Mouse (Mus musculus): ENCODE measurements at regions not wholly inside any gene's neighbourhood (a gene's known extent, or its start where the extent isn't known, plus 50 kb on each side); places are given as distances from the start of the nearest gene placed in this dataset.

GRCm38 (mm10) chr17:48592457-48592856 lies 137.8 kb downstream of the Unc5cl start:
- DNase-seq (ENCODE audit: low spot score), result no peak

DNA sequence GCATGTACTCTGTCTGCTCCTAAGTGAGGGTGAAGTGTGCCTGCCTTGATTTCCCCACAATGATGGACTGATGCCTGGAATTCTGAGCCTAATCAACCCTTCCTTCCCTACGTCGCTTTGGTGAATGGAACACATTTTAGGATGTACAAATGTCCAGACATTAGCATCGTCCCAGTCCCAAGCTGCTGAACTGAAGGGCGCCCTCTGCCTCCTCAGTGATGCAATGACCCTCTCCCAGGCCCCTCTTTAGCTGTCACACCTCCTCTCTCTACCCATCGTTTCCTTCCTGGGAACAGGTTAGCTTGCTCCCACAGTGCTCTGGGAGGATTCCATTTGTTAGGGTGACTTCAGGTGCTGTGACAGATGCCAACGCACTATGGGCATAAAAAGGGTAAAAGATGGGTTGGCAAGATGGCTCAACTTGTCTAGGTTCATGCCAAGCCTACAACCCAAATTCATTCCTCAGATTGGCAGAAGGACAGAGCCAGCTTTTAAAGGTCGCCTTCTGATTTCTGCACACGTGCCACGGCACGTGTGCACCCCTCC lies 140.8 kb downstream of the Unc5cl start:
- DNase-seq (ENCODE audit: low spot score), result no peak

GRCm38 (mm10) chr17:48596406-48596805 lies 141.7 kb downstream of the Unc5cl start:
- DNase-seq (ENCODE audit: low spot score), result peak; percentile 5

DNA sequence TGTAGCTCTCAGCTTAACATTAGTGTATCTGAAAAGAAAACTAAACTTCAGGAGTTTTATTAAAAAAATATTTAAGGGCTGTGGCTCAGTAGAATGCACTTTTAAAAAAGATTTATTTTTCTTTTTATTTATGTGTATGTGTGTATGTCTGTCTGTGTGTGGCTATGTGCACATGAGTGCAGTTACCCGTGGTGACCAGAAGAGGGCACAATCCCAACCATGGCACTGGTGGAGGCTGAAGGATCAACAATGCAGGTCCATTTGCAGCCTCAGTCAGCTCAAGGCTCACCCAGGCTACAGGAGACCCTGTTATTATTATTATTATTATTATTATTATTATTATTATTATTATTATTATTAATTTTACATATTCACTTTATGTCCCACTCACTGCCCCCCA lies 142.6 kb downstream of the Unc5cl start:
- DNase-seq (ENCODE audit: low spot score), result no peak

GRCm38 (mm10) chr17:48598471-48599141 lies 143.9 kb downstream of the Unc5cl start:
- no peak for DNase-seq (ENCODE audit: low spot score)

DNA sequence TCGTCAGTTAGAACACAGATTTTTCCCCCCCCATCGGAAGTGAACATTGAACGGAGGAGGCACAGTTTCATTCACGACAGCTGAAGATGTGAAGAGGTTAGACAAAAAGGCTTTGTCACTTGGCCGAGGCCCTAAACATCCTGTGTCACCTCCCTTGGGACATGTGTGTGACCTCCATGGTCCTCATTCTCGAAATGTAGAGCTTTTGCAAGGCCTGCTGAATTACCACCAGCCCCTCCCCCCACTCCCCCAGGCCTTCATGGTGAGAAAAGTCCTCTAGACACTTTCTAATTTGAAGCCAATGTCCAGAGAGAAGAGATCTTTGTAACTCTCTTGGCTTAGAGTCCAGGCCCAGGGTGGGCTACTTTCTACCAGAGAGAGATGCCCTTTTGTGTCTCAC lies 145.5 kb downstream of the Unc5cl start:
- no peak for DNase-seq (ENCODE audit: low spot score)

DNA sequence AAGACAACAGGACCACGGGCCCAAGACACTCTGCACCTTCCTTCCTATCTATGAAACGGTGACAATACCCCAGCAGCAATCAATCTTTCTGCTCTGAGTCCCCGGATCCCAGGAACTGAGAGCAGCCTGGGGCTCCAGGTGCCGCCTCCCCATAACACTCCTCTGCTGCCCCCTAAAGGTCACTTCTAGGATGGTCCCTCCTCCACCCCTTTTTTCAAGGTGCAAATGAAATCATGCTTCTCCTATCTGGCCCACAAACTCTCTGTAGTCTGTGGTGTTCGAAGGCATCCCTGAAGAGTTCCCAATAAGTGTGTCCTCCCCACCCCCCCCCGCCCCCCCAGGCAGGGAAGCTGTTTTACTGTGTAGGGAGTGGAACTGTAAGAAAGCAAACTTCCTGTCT lies 147.9 kb downstream of the Unc5cl start:
- peak; percentile 37 for DNase-seq (ENCODE audit: low spot score)

GRCm38 (mm10) chr17:48606767-48607166 lies 152.1 kb downstream of the Unc5cl start:
- DNase-seq (ENCODE audit: low spot score), result no peak

DNA sequence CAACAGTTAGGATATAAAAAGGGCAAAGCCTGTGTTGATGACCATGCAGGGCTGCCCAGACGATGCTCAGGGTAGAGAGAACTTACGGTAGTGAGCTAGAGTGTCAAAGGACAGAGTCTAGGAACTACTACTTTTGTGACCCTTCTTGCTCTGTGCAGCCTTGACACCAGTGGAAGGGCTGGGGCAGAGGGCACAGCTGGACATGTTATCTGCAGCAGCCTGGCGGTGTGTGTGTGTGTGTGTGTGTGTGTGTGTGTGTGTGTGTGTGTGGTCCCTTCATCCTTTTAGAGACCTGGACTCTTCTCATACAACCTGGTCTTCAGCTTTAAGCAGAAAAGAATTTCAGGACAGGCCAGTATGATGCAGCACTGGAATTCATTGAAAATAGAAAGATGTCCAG lies 153.6 kb downstream of the Unc5cl start:
- no peak for DNase-seq (ENCODE audit: low spot score)

DNA sequence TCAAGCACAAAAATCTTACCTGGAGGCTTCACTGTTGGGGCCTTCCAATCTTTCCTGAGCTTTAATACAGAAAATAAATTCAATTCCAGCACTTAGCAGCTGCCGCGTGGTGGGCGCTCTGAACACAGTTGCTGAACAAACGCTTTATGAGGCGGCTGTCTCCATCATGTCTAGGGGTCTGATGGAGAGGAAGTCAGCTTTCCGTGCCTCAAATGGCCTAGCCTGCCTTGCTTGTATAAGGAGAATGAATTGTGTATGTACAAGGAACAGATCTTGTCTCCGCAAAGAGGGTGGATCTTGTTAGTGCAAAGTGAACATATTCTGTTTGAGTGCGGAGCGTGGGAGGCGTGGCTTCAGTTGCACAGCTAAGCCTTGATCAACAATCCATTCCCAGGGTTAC lies 155.4 kb downstream of the Unc5cl start:
- DNase-seq (ENCODE audit: low spot score), result no peak

DNA sequence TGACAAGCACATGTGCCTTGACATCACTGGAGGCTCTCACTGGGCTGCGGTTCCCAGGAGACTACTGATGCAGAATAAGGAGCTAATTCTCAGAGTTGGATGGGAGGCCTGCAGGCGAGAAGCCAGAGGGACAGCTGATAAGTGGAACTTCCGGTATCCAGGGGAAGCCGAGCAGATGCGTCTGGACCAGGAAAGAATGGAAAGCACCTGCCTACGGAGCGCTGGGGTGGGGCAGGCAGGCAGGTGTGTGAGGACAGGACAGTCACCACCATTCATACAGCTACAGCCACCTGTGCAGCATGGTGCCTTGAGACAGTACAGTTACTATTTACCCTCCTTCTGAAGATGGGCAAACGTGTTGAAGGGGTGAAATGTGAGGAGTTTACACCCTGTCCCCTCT lies 156.1 kb downstream of the Unc5cl start:
- DNase-seq (ENCODE audit: low spot score), result no peak

DNA sequence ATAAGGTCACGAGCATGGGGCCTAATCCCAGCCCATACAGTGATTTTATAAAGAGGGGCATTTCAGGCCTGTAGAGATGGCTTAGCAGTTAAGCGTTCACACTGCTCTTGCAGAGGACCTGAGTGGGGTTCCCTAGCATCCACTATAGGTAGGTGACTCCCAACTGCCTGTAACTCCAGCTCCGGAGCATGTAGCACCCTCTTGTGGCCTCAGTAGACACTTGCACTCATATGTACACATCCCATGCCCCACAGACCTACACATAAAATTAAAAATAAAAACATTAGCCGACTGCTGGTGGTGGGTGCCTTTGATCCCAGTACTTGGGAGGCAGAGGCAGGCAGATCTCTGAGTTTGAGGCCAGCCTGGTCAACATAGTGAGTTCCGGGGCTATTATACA lies 158.8 kb downstream of the Unc5cl start:
- DNase-seq (ENCODE audit: low spot score), result no peak

DNA sequence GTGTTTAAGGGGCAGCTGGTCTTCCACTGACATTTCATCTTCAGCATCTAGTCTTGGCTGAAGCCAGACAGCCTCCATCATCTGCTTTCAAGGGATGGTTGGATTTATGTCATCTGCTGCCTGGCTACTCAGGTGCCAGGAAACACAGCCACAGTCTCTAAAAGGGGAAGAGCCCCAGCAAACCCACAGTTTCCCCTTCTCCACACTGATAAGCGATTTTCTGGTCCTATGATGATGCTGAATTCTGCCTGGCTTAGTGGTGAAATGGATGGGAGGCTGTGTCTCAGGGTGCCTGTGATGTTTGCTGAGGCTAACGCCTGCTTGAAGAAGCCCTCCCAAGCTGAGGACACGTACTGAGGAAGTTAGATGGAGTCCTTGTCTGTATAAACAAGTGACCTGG lies 160.5 kb downstream of the Unc5cl start:
- no peak for DNase-seq (ENCODE audit: low spot score)

GRCm38 (mm10) chr17:48616205-48616604 lies 161.5 kb downstream of the Unc5cl start:
- no peak for DNase-seq (ENCODE audit: low spot score)

DNA sequence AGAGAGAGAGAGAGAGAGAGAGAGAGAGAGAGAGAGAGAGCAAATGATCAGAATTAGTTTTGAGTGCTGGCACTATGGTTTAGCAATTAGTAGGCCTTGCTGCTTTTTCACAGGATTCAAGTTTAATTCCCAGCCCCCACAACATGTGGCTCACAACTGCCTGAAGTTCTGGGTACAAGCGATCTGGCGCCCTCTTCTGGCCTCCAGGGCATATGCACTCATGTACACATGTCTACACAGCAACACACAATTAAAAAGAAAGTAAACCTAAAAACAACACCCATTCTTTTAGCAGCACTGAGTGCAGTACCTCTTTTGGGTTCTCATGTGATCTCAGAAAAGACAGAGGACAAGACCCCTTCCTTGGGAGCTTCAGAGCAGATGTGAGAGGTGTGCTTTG lies 166.2 kb downstream of the Unc5cl start:
- DNase-seq (ENCODE audit: low spot score), result no peak

- no peak for DNase-seq (ENCODE audit: low spot score)
Measured at GRCm38 (mm10) chr17:48621676-48622075, 167.0 kb downstream of the Unc5cl start.

GRCm38 (mm10) chr17:48624937-48625336 lies 170.2 kb downstream of the Unc5cl start:
- DNase-seq (ENCODE audit: low spot score), result no peak

DNA sequence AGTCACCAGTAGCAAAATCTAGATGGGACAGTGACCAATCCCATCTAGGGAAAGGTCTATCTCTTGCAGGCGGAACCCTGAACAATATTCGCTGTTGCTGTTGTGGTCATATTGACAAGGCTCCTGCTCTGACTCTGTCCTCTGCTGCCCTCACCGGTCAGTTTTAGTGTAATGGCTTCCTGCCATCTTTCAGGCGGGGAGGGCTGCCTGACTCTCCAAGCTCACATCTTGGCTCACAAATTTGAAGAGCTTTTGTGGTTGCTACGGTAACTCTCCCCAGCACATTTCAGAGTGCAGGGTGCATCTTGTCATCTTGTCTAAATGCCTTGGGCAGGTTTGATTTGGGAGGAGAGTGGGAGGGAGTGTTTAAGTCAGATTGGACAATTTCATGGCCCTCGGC lies 171.3 kb downstream of the Unc5cl start:
- DNase-seq (ENCODE audit: low spot score), result no peak

DNA sequence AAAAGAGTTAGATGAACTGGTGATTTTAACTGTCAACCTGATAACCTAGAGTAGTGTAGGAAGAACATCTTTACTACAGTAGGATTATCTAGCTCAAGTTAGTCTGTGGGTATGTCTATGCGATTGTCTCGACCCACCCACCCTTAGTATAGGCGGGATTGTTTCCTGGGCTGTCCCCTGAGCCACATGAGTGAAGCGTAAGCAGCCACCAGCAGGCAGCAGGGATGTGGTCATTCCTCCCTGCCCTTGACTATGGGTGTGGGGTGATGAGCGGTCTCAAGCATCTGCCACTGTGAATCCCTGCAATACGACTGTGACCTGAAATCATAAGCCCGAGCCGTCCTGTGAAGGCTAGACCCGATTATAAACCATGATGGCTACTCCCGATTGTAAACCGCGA lies 184.9 kb downstream of the Unc5cl start:
- DNase-seq (ENCODE audit: low spot score), result no peak

- no peak for DNase-seq (ENCODE audit: low spot score)
Measured at GRCm38 (mm10) chr17:48643533-48644019, 188.9 kb downstream of the Unc5cl start.

DNA sequence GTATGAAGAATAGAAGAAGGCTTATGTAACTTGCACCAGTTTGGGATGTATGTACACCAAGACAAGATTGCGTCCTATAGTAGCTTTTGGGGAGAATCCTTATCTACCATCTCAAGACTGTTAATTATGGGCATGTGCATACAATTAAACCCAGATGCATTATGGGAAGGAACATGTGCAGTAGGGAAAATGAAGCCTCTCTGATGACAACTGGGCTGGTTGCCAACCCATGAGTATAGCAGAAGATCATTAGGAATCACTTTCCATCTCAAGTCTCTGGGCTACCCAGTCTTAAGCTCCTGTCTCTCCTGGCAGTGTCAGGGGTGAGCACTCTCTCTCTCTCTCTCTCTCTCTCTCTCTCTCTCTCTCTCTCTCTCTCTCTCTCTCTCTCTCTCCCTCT lies 190.4 kb downstream of the Unc5cl start:
- DNase-seq (ENCODE audit: low spot score), result no peak

DNA sequence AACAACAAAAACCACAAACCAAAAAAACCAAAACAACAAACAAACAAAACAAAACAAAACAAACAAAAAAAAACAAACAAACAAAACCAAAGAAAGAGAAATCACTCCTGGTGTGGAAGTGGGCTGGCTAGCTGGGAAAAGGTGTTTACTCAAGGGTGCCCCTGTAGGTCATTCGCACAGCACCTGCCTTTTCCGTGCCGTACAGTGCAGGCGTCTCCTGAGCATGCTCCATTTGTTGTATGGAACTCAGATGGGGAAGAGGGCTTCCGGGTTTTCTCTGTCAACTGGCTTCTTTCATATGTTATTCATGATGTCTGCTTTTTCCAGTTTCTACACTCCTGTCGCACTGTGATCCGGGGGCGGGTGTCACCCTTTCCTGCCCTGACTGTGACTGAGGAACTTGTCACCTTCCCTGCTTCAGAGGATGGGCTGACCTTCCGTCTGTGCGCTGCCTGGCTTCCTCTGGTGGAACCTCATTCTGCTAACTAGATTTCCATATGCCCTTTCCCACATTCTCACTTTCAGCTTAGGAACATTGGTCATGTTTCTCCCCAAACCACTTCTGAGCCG lies 192.0 kb downstream of the Unc5cl start:
- DNase-seq (ENCODE audit: low spot score), result peak; percentile 1

GRCm38 (mm10) chr17:48647431-48647830 lies 192.7 kb downstream of the Unc5cl start:
- DNase-seq (ENCODE audit: low spot score), result peak; percentile 10

- peak; percentile 10 for DNase-seq (ENCODE audit: low spot score)
Measured at GRCm38 (mm10) chr17:48650556-48650955, 195.9 kb downstream of the Unc5cl start.
